Mouse (Mus musculus) adrenal gland, postnatal 36 days (tissue): ENCODE results near the gene Foxc2. TPM values are rescaled to one million over a fixed set of nuclear protein-coding genes. Genes with fewer than 3 reads are reported as not detected.
A peak's percentile ranks its signal among the peaks of the same experiment; 100 is the strongest.

Experiments used
- DNase-seq, 2 experiments: peaks; one replicate each; pipeline ENCODE4 v3.0.0; 2021; ENCODE audit warnings: mixed read lengths in 1 of 2
- long read RNA-seq, 2 experiments: library from polyadenylated mRNA; stranded (forward); transcript quantifications; one replicate each; pipeline ENCODE4 v2.0.0; 2021; ENCODE audit warnings: borderline sequencing depth in 2 of 2
- total RNA-seq, 2 experiments: library from RNA; stranded (reverse); gene quantifications; 2 replicates each; pipeline ENCODE4 v1.2.3; 2021

Foxc2 gene
- total RNA-seq, result 1 to 10 TPM; 4.9 to 8.3 TPM
- long read RNA-seq, experiment 1, partial matches to known transcripts, result 0 of 3 reads
- long read RNA-seq, experiment 1, other reads (novel, unspliced or antisense), result 0 of 3 reads
- long read RNA-seq, experiment 2, partial matches to known transcripts, result 0 of 1 reads
- long read RNA-seq, experiment 2, other reads (novel, unspliced or antisense), result 0 of 1 reads

- DNase-seq, result peak; percentile 88 to 90
Measured at GRCm38 (mm10) chr8:121115948-121116347, at the start of gene Foxc2. Gene Foxc2 (plus strand): TSS chr8:121116171.

GRCm38 (mm10) chr8:121071454-121071853 is 44.5 kb upstream of the Foxc2 start:
- DNase-seq, result no peak

DNA sequence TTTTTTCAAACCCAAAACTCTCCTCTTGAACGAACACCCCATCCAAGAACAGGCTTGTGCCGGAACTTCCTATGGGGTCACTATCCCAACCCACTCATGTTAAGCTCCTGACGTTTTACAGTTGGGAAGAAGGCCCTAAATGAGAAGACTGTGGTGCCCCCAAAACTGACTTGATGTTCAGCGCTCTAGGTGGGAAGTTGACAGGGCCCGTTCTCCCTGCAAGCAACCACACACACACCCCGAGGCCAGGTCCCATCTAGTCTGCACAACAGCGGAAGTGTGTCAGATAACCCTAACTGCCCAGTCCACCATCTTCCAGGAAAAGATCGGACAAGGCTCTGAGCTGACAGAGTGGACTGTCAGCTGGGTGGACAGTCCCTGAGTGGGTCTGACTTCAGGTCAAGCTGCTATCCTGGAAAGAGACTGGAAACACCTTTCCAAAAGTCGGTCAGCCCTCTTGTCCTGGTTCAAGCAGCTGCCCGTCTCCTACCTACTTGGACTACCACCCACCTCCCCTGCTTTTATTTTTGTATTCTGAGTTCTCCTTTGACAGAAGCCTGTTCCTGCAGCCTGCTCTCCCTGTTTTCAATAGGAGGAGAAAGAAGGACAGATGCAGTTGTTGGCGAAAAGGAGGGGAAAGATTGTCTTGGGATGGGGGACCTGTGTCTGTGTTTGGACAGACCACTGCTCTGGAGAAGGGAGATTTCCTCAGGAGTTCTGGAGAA is 43.4 kb upstream of the Foxc2 start:
- DNase-seq, result no peak

DNA sequence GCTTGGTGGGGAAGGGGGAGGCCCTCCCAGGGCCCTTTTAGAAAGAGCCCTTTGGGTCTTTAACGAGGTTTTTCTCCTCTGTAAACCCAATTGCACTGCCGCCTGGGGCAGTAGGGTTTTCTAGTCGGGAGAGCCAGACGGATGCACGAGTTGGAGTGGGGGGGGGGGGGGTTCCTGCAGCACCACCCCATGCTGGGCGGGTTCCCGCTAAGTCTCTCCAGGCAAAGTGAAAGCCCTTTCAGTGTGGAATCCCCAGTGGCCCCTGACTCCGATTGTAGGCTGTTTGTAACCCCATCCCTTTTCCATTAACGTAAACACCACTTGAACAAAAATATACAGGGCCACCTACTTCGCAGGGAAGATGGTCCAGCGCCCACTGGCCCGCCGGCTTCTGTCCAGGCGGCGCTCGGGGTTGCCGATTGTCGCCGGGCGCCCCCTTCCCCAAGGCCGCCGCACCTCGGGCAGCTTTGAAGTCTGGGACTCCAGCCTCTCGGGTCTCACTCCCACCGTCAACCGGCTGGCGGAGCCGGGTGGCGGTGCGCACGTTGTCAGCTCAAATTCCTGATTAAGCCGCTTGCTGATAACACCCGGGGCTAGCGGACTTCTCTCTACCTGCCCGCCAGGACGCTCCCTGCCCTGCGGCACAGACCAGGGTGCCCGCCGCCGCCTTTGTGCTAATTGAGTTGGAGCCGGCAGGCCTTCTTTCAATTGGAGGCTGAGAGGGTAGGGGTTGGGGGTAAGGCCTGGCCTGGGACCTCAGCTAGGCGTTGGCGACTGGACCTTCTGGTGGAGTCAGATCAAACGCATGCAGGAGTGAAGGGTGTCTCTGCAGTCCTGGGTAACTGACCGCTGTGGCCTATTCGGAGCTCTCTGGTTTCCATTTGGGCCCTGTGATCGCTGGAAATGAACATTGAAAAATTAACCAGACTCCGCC is 42.5 kb upstream of the Foxc2 start:
- DNase-seq, result no peak

- DNase-seq, result no peak
Measured at GRCm38 (mm10) chr8:121074108-121074847, 41.7 kb upstream of the Foxc2 start.

- no peak for DNase-seq
Measured at GRCm38 (mm10) chr8:121074848-121075145, 41.2 kb upstream of the Foxc2 start.

GRCm38 (mm10) chr8:121075936-121076335 is 40.0 kb upstream of the Foxc2 start:
- DNase-seq, result no peak

DNA sequence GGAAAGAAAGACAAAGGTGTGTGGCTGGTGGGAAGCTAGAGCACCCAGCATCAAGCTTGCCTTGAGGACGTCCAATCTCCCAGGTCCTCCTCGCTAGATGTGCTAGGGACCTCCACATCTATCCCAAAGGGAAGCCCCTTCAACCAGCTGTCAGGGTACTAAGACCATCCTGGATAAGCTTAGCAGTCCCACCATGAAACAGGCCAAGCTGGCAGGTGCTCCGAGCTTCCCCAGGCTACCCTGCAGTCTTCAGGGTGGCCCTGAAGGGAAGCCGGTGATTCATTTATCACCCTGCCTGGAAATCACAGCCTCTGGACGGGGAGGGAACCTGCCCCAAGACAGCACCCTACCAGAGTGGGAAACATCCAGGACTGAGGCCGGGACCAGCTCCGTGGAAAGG is 39.4 kb upstream of the Foxc2 start:
- no peak for DNase-seq

DNA sequence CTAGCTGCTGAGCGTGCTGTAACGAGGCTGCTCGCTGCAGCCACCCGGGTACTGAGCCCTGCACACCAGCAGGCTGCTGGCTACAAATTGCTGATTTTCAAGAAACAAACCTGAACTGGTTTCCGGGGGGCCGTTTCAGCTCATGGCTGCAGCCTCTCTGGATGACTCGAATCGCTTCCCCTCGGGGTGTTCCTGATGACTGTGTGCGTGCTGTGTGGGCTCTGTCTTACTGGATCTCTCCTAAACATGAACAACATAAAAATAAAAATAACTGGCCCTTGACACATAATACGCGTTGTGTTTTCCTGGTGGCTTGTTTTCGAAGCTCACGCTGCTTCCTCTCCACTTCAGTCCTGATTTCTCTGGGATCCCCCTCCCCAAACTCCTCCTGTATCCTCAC is 37.2 kb upstream of the Foxc2 start:
- no peak for DNase-seq

DNA sequence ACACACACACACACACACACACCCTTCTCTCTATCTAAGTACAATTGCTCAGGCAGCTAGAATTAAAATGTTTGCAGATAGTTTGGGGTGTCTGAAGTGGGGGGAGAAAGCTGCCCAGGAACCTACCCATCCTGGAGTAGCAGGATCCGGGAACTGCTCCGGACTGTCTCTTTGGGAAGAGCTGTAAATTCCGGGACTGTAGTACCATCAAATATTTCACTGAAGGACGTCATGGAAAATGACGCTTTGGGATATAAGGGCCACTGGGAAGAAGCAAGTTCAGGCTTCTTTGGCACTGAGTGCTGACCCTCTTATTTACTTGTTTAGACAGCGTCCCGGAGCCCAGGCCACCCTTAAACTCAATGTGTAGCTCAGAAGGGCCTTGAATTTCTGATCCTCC is 36.8 kb upstream of the Foxc2 start:
- no peak for DNase-seq

GRCm38 (mm10) chr8:121079944-121080343 is 36.0 kb upstream of the Foxc2 start:
- DNase-seq, result no peak

DNA sequence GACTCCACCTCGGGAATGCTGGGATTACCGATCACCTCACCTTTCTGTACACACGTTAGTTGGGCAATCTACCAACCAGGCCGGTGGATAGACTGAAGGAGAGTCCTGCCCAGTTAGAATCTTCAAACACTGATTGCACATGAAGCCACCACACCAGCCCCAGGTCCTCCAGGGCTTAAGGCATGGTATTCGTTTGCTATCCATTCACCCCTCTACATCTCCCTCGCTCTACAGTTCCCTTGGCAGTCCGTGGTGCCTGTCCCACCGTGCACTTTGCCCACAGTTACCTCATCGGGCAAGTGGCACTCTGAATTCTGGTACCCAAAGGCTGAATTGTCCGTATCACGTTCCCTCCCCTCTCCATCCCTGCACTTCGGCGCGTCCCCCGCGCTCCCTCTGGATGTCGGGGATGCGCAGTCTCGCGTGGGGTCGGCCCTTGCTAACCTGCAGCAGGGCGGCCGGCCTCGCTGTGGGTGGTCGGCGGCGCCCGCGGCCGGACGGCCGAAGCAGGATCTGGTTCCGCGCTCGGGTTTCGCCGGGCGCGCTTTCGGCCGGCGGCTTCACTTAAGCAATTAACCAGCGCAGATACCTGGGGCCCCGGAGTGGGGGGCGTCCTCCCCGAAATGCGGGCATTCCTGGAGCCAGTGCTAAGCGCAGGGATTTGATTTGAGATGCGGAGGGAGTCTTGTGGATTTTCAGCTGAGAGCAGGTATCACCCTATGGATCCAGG is 35.4 kb upstream of the Foxc2 start:
- no peak for DNase-seq

- no peak for DNase-seq
Measured at GRCm38 (mm10) chr8:121081398-121081797, 34.6 kb upstream of the Foxc2 start.

GRCm38 (mm10) chr8:121082218-121083092 is 33.5 kb upstream of the Foxc2 start:
- DNase-seq, result no peak

DNA sequence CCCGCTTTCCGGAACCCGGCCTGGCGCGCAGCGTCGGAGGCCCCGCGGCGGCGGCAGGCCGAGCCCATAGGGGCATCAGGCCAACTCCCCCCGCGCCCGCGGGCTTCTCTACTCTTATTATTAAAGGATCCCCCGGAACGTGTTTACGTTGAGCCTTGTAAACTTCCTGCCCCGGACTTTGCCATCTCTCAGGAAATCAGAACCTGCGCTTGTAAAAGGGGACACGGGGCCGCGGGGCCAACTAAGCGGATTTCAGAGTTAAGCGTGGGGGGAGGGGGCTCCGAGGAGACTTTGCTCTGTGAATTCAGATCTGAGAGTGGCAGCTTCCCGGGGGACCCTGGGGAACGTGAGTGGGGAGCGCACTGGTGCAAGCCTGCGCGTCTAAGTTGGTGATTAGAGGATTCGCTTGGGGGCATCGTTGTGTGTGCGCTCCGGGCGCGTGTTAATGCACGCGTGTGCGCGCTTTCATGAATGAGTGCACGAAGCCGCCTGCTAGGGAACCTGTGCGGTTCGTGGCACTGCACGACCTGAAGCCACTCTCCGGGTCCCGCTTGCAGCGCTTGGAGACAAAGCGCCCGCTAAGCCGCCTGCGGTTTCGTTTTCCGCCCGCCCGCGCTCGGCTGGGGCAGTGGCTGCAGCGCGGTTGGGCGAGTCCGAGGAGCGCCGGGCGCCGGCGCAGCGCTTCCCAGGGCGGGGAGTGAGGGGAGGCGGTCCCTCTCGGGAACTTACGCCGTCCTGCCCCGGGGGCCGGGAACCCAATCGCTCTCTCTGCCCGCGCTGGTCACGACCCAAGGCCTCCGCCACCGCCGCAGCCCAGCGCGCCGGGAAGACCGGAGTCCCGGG is 32.7 kb upstream of the Foxc2 start:
- peak; percentile 78 to 83 for DNase-seq

GRCm38 (mm10) chr8:121083936-121084209 is 32.1 kb upstream of the Foxc2 start:
- DNase-seq, result no peak

DNA sequence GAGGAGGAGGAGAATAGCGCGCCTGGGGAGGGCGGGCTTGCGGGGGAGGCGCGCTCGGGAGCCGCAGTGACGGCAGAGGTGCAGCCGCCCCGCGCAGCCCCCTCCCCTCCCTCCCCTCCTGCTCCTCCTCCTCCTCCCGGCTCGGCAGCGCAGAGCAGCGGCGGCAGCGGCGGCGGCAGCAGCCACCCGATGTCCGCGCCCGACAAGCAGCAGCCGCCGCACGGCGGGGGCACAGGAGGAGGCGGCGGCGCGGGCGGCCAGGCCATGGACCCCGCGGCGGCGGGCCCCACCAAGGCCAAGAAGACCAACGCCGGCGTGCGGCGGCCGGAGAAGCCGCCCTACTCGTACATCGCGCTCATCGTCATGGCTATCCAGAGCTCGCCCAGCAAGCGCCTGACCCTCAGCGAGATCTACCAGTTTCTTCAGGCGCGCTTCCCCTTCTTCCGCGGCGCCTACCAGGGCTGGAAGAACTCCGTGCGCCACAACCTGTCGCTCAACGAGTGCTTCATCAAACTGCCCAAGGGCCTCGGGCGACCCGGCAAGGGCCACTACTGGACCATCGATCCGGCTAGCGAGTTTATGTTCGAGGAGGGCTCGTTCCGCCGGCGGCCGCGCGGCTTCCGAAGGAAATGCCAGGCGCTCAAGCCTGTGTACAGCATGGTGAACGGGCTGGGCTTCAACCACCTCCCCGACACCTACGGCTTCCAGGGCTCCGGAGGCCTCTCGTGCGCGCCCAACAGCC is 31.6 kb upstream of the Foxc2 start, which contains the start of gene Foxf1:
Gene Foxf1 (plus strand): TSS at position 177 of the 742 bp plus-strand sequence.
- DNase-seq, result peak; percentile 24 to 29

DNA sequence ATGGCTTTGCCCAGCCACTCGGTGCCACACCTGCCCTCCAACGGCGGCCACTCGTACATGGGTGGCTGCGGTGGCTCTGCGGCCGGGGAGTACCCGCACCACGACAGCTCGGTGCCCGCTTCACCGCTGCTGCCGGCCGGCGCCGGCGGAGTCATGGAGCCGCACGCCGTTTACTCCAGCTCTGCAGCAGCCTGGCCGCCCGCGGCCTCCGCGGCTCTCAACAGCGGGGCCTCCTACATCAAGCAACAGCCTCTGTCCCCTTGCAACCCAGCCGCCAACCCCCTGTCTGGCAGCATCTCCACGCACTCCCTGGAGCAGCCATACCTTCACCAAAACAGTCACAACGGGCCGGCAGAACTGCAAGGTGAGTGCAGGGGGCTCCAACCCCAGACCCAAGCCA is 31.0 kb upstream of the Foxc2 start:
- no peak for DNase-seq

- DNase-seq, result no peak
Measured at GRCm38 (mm10) chr8:121085561-121085960, 30.4 kb upstream of the Foxc2 start.
